Mouse (Mus musculus): Measurements from ENCODE around the gene Tceal8. TPM values are rescaled to one million over a fixed set of nuclear protein-coding genes. Genes with fewer than 3 reads are reported as not detected.
"Not testable (repeated sequence)": the region's sequence is repeated elsewhere in the genome, so short reads cannot be mapped to it uniquely, and the experiment has no call there.

Gene Tceal8
- polyA plus RNA-seq, 1 experiment from 2014 or later, result 216 TPM

GRCm38 (mm10) chrX:136141385-136141784 is 30.8 kb downstream of the Tceal8 start:
- no peak for DNase-seq (ENCODE audit: low spot score)
- WGBS, result 81% methylated on average over 5 of the region's 5 CpGs
- H3K27ac ChIP-seq (replicated peaks; ENCODE audit: low read depth, low read length), result no peak overlapping the region
- H3K4me1 ChIP-seq (ENCODE audit: control insufficient read depth, insufficient read depth, low read length), result no peaks in the 10 kb centered on the region
- H3K4me3 ChIP-seq (ENCODE audit: low read depth, low read length), result no peak overlapping the region
- no peaks in the 10 kb centered on the region for H3K27me3 ChIP-seq (replicated peaks; ENCODE audit: control insufficient read depth, insufficient read depth, low read length)
- no peaks in the 10 kb centered on the region for H3K9me3 ChIP-seq (ENCODE audit: control insufficient read depth, low read length)
- H3K4me2 ChIP-seq (ENCODE audit: low read depth, low read length), result no peak overlapping the region
- no peak for ATAC-seq (ENCODE audit: low read depth)
- no peak overlapping the region for H3K9ac ChIP-seq (ENCODE audit: low read depth, low read length)
- no peaks in the 10 kb centered on the region for H3K36me3 ChIP-seq (ENCODE audit: control insufficient read depth, insufficient read depth, low read length)

- Histone ChIP-seq H3K4me2 (ENCODE audit: low read depth, low read length) (peak overlapping the region; percentile 44), H3K4me3 (ENCODE audit: low read depth, low read length) (peak overlapping the region; percentile 33)
- H3K27me3 ChIP-seq (replicated peaks; ENCODE audit: control insufficient read depth, insufficient read depth, low read length); H3K36me3 ChIP-seq (ENCODE audit: control insufficient read depth, insufficient read depth, low read length); DNase-seq (ENCODE audit: low spot score); ATAC-seq (ENCODE audit: low read depth); H3K27ac ChIP-seq (replicated peaks; ENCODE audit: low read depth, low read length); H3K9ac ChIP-seq (ENCODE audit: low read depth, low read length); H3K4me1 ChIP-seq (ENCODE audit: control insufficient read depth, insufficient read depth, low read length); H3K9me3 ChIP-seq (ENCODE audit: control insufficient read depth, low read length): not testable (repeated sequence)
- WGBS, result 37% methylated on average over 5 of the region's 5 CpGs
Measured at GRCm38 (mm10) chrX:136139640-136140004, 32.5 kb downstream of the Tceal8 start.

- peak; percentile 94 for ATAC-seq (ENCODE audit: low read depth)
- peak within 1 kb of the TSS; percentile 44 for H3K4me2 ChIP-seq (ENCODE audit: low read depth, low read length)
- DNase-seq (ENCODE audit: low spot score); H3K27me3 ChIP-seq (replicated peaks; ENCODE audit: control insufficient read depth, insufficient read depth, low read length); H3K4me1 ChIP-seq (ENCODE audit: control insufficient read depth, insufficient read depth, low read length); H3K27ac ChIP-seq (replicated peaks; ENCODE audit: low read depth, low read length); H3K36me3 ChIP-seq (ENCODE audit: control insufficient read depth, insufficient read depth, low read length); H3K9ac ChIP-seq (ENCODE audit: low read depth, low read length); H3K9me3 ChIP-seq (ENCODE audit: control insufficient read depth, low read length): not testable (repeated sequence)
- peak within 1 kb of the TSS; percentile 33 for H3K4me3 ChIP-seq (ENCODE audit: low read depth, low read length)
- WGBS, result 49% methylated on average over 8 of the region's 64 CpGs
Measured at GRCm38 (mm10) chrX:136138827-136139639, 33.1 kb downstream of the Tceal8 start, which contains the start of gene Bex4. Gene Bex4, plus strand, starts transcription at chrX:136138996.

- Histone ChIP-seq H3K9me3 (ENCODE audit: control insufficient read depth, low read length) (no peaks in the 10 kb centered on the region), H3K4me2 (ENCODE audit: low read depth, low read length) (no peak overlapping the region), H3K4me1 (ENCODE audit: control insufficient read depth, insufficient read depth, low read length) (no peaks in the 10 kb centered on the region), H3K36me3 (ENCODE audit: control insufficient read depth, insufficient read depth, low read length) (no peaks in the 10 kb centered on the region), H3K27me3 (replicated peaks; ENCODE audit: control insufficient read depth, insufficient read depth, low read length) (peaks cover 2% of the 10 kb centered on the region; the same call in 1 of the 2 replicates), H3K4me3 (ENCODE audit: low read depth, low read length) (no peak overlapping the region), H3K27ac (replicated peaks; ENCODE audit: low read depth, low read length) (no peak overlapping the region), H3K9ac (ENCODE audit: low read depth, low read length) (no peak overlapping the region)
- WGBS, result 88% methylated on average over 4 of the region's 4 CpGs
- DNase-seq (ENCODE audit: low spot score), result no peak
- ATAC-seq (ENCODE audit: low read depth), result no peak
Measured at GRCm38 (mm10) chrX:136135559-136135958, 36.6 kb downstream of the Tceal8 start.

- Histone ChIP-seq H3K9ac (ENCODE audit: low read depth, low read length) (no peak overlapping the region), H3K4me3 (ENCODE audit: low read depth, low read length) (no peak overlapping the region), H3K4me1 (ENCODE audit: control insufficient read depth, insufficient read depth, low read length) (no peaks in the 10 kb centered on the region), H3K27me3 (replicated peaks; ENCODE audit: control insufficient read depth, insufficient read depth, low read length) (no peaks in the 10 kb centered on the region; the same call in 1 of the 2 replicates), H3K36me3 (ENCODE audit: control insufficient read depth, insufficient read depth, low read length) (no peaks in the 10 kb centered on the region), H3K27ac (replicated peaks; ENCODE audit: low read depth, low read length) (no peak overlapping the region), H3K4me2 (ENCODE audit: low read depth, low read length) (no peak overlapping the region), H3K9me3 (ENCODE audit: control insufficient read depth, low read length) (no peaks in the 10 kb centered on the region)
- no peak for ATAC-seq (ENCODE audit: low read depth)
- 20% methylated on average over 5 of the region's 5 CpGs for WGBS
- DNase-seq (ENCODE audit: low spot score), result peak; percentile 11
Measured at GRCm38 (mm10) chrX:136127744-136128064, 44.4 kb downstream of the Tceal8 start.

- peak; percentile 2 for DNase-seq (ENCODE audit: low spot score)
- Histone ChIP-seq H3K9ac (ENCODE audit: low read depth, low read length) (no peak overlapping the region), H3K4me1 (ENCODE audit: control insufficient read depth, insufficient read depth, low read length) (no peaks in the 10 kb centered on the region), H3K27ac (replicated peaks; ENCODE audit: low read depth, low read length) (no peak overlapping the region), H3K9me3 (ENCODE audit: control insufficient read depth, low read length) (no peaks in the 10 kb centered on the region), H3K36me3 (ENCODE audit: control insufficient read depth, insufficient read depth, low read length) (no peaks in the 10 kb centered on the region), H3K4me2 (ENCODE audit: low read depth, low read length) (no peak overlapping the region), H3K27me3 (replicated peaks; ENCODE audit: control insufficient read depth, insufficient read depth, low read length) (no peaks in the 10 kb centered on the region; the same call in 1 of the 2 replicates), H3K4me3 (ENCODE audit: low read depth, low read length) (no peak overlapping the region)
- WGBS, result 54% methylated on average over 8 of the region's 8 CpGs
- no peak for ATAC-seq (ENCODE audit: low read depth)
Measured at GRCm38 (mm10) chrX:136127038-136127743, 45.0 kb downstream of the Tceal8 start.

Small RNA genes within 50 kb of the gene (microRNA-seq; reads per million reads assigned to microRNA genes)
- not detected for gene Mir6383 (ENCODE audit: borderline number of aligned reads)

Other genes starting within 250 kb of the Tceal8 start
- 79.7 and 80.0 TPM in 2 replicates for gene Arxes2, start 178.5 kb downstream of the Tceal8 start, polyA plus RNA-seq (2014; fragmentation: Nextera tagmentation; extraction: Ambion mirVana)
- gene Arxes1, start 139.0 kb downstream of the Tceal8 start, polyA plus RNA-seq (2014; fragmentation: Nextera tagmentation; extraction: Ambion mirVana), result 28.6 and 32.8 TPM in 2 replicates
- gene Bex2, start 104.1 kb downstream of the Tceal8 start, polyA plus RNA-seq (2014; fragmentation: Nextera tagmentation; extraction: Ambion mirVana), result 54.4 and 71.0 TPM in 2 replicates
- 0.06 TPM in 1 of 2 replicates, not detected in the other for gene Nxf3, start 87.1 kb downstream of the Tceal8 start, polyA plus RNA-seq (2014; fragmentation: Nextera tagmentation; extraction: Ambion mirVana)
- gene Bex4, start 33.3 kb downstream of the Tceal8 start, polyA plus RNA-seq (2014; fragmentation: Nextera tagmentation; extraction: Ambion mirVana), result 34.1 and 35.0 TPM in 2 replicates
- 6.6 and 7.0 TPM in 2 replicates for gene Tceal5, start 31.5 kb upstream of the Tceal8 start, polyA plus RNA-seq (2014; fragmentation: Nextera tagmentation; extraction: Ambion mirVana)
- gene Tceal7, start 42.4 kb upstream of the Tceal8 start, polyA plus RNA-seq (2014; fragmentation: Nextera tagmentation; extraction: Ambion mirVana), result 271 and 420 TPM in 2 replicates
- gene Bex1, start 43.2 kb upstream of the Tceal8 start, polyA plus RNA-seq (2014; fragmentation: Nextera tagmentation; extraction: Ambion mirVana), result 131 and 140 TPM in 2 replicates
- 553 and 556 TPM in 2 replicates for gene Tceal9, start 72.7 kb upstream of the Tceal8 start, polyA plus RNA-seq (2014; fragmentation: Nextera tagmentation; extraction: Ambion mirVana)
- gene Bex3, start 97.9 kb upstream of the Tceal8 start, polyA plus RNA-seq (2014; fragmentation: Nextera tagmentation; extraction: Ambion mirVana), result 391 and 421 TPM in 2 replicates

All from embryonic facial prominence, embryonic 14.5 days (tissue).